Mouse (Mus musculus) embryonic facial prominence, embryonic 11.5 days (tissue): ENCODE measurements around the gene Lbhd2. TPM values are rescaled to one million over a fixed set of nuclear protein-coding genes. Genes with fewer than 3 reads are reported as not detected.

Experiments used
- ATAC-seq: fragments of 200-750 bp; cut with Nextera tagmentation; replicated peaks from 2 replicates; pipeline ENCODE4 v1.8.0; 2017; ENCODE audit warnings: low read depth; ENCODE audit not compliant: insufficient number of reproducible peaks, low FRiP score, low TSS enrichment
- DNase-seq: peaks from one replicate; pipeline ENCODE4 v3.0.0-alpha.2; 2015; ENCODE audit warnings: low spot score
- H3K27ac ChIP-seq: fragments of 300-500 bp; sonication (generic); replicated peaks from 2 replicates; pipeline ENCODE4 v1.5.1; 2014; ENCODE audit warnings: mild to moderate bottlenecking, low read depth, low read length, control low read depth
- H3K27me3 ChIP-seq: fragments of 300-500 bp; sonication (generic); 2 replicates; pipeline ENCODE4 v1.6.1; 2014; ENCODE audit warnings: mild to moderate bottlenecking, low read length, moderate library complexity, mixed read lengths; ENCODE audit not compliant: control insufficient read depth, insufficient read depth
- H3K36me3 ChIP-seq: fragments of 300-500 bp; sonication (generic); replicated peaks from 2 replicates; pipeline ENCODE4 v1.6.1; 2014; ENCODE audit warnings: low read depth, mild to moderate bottlenecking, low read length, moderate library complexity, mixed read lengths; ENCODE audit not compliant: control insufficient read depth, insufficient read depth
- H3K4me1 ChIP-seq: fragments of 300-500 bp; sonication (generic); 2 replicates; pipeline ENCODE4 v1.6.1; 2014; ENCODE audit warnings: low read length, mixed read lengths; ENCODE audit not compliant: control insufficient read depth, insufficient read depth
- H3K4me2 ChIP-seq: fragments of 300-500 bp; sonication (generic); 2 replicates; pipeline ENCODE4 v1.6.1; 2014; ENCODE audit warnings: low read depth, mild to moderate bottlenecking, control low read depth, low read length, moderate library complexity
- H3K4me3 ChIP-seq: fragments of 300-500 bp; sonication (generic); 2 replicates; pipeline ENCODE4 v1.5.1; 2014; ENCODE audit warnings: low read depth, low read length, control low read depth
- H3K9ac ChIP-seq: fragments of 300-500 bp; sonication (generic); replicated peaks from 2 replicates; pipeline ENCODE4 v1.6.1; 2014; ENCODE audit warnings: mild to moderate bottlenecking, control low read depth, low read length
- H3K9me3 ChIP-seq: fragments of 300-500 bp; sonication (generic); replicated peaks from 2 replicates; pipeline ENCODE4 v1.6.1; 2016; ENCODE audit warnings: mild to moderate bottlenecking, low read length, inconsistent platforms, mixed read lengths; ENCODE audit not compliant: control insufficient read depth
- WGBS: fragments of 180-500 bp; shearing (Covaris S2); extraction: QIAGEN DNeasy Blood & Tissue Kit; methylation state at CpG from one replicate; pipeline ENCODE4 v1.1.7; 2014; 5-methylcytosine and 5-hydroxymethylcytosine counted together
- polyA plus RNA-seq: library from polyadenylated mRNA; unstranded; fragments of >200 nt; fragmentation: Nextera tagmentation; extraction: Ambion mirVana; gene quantifications from 2 replicates; pipeline ENCODE4 v1.2.1, GENCODE M21; 2014

Gene Lbhd2
- polyA plus RNA-seq, result 0.45 TPM in 1 of 2 replicates, not detected in the other

DNA sequence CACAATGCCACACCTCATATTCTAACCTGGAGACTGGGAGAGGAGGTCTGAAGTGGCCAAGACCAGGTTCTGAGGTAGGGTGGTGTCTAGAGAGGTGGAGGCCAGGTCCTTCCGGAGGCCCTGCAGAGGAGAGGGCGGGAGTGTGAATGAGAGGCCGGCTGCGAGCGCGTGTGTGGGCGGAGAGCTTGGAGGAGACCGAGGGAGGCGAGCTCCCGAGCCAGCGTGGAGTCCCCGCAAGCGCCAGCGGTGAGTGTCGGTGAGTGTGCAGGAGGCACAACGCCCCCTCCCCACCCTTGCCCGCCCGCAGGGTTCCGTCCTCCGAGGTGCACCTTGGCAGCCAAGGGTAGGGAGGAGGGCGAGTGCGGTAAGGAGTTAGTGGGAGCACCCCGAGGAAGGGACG, at the start of gene Lbhd2:
Gene Lbhd2, plus strand, starts transcription at position 188 of the 400 bp plus-strand sequence.
- Histone ChIP-seq H3K27ac (no peak within 1 kb of the TSS), H3K36me3 (no peaks in the 10 kb centered on the region), H3K4me2 (peak within 1 kb of the TSS; percentile 8; the same call in 1 of the 2 replicates), H3K27me3 (peaks cover 22% of the 10 kb centered on the region), H3K9me3 (no peaks in the 10 kb centered on the region), H3K4me1 (no peaks in the 10 kb centered on the region; the same call in 1 of the 2 replicates), H3K4me3 (peak within 1 kb of the TSS; percentile 7; the same call in 1 of the 2 replicates), H3K9ac (no peak within 1 kb of the TSS)
- ATAC-seq, result no peak
- 3% methylated on average over 20 of the region's 24 CpGs for WGBS
- DNase-seq, result no peak

DNA sequence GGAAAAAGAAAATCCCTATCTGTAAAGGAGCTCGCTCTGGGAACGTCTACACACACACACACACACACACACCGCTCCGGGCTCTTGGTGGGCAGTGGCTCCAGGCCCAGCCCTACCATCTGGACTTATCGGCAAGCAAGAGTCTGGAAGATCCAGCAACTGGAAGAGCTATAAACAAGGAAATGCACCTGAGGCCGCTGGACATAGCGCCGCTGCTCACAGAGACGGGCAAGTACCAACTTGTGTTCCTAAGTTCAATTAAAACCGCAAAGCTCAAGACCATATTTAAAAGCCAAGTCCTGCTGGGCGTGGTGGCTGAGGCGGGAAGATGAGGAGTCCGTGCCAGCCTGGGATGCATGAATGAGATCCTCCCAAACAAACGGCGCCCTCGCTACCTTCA, 45.9 kb upstream of the Lbhd2 start:
- 90% methylated on average over 16 of the region's 16 CpGs for WGBS
- H3K36me3 ChIP-seq, result no peaks in the 10 kb centered on the region
- ATAC-seq, result no peak
- no peak for DNase-seq
- H3K9ac ChIP-seq, result no peak overlapping the region
- no peaks in the 10 kb centered on the region for H3K27me3 ChIP-seq
- H3K27ac ChIP-seq, result no peak overlapping the region
- H3K4me1 ChIP-seq, result no peaks in the 10 kb centered on the region
- H3K4me2 ChIP-seq, result no peak overlapping the region
- no peaks in the 10 kb centered on the region for H3K9me3 ChIP-seq
- no peak overlapping the region for H3K4me3 ChIP-seq

DNA sequence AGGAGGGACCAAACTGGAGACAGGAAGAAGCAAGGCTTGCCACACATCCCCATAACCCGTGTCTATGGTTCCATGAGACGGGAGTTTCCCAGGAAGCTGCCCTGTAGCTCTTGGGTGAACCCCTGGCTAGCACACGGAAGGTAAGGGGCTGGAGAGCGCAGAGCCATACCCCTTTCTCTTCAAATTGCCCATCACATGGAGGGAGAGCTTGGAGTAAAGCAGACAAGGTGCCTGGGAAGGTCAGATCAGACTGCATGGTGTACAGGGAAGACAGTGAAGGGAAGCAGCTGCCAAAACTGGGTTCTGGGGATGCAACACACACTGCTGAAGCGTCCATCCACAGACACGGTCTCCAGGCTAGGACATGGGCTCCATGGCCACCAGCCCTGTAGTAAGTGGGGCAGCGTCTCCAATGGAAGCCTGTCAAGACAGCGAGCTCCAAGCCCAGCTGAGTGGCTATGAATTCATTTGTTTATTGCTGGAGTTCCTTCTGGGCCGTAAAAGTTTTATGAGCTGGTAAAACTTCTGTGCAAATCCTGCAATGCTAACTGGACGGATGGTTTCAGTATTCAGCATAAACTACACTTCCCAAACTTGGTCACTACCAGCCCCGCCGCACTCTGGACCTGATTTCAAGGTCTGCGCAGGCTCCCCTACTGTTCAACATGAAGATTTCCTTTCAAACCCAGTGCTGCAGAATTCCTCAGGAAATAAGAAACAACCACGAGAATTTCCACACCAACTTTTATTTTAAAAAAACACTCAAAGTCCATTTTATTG, 45.1 kb upstream of the Lbhd2 start:
- no peak overlapping the region for H3K9ac ChIP-seq
- H3K4me2 ChIP-seq, result no peak overlapping the region
- H3K4me3 ChIP-seq, result no peak overlapping the region
- no peak for ATAC-seq
- DNase-seq, result no peak
- no peaks in the 10 kb centered on the region for H3K27me3 ChIP-seq
- H3K36me3 ChIP-seq, result no peaks in the 10 kb centered on the region
- WGBS, result 84% methylated on average over 14 of the region's 14 CpGs
- H3K4me1 ChIP-seq, result no peaks in the 10 kb centered on the region
- no peak overlapping the region for H3K27ac ChIP-seq
- H3K9me3 ChIP-seq, result no peaks in the 10 kb centered on the region

DNA sequence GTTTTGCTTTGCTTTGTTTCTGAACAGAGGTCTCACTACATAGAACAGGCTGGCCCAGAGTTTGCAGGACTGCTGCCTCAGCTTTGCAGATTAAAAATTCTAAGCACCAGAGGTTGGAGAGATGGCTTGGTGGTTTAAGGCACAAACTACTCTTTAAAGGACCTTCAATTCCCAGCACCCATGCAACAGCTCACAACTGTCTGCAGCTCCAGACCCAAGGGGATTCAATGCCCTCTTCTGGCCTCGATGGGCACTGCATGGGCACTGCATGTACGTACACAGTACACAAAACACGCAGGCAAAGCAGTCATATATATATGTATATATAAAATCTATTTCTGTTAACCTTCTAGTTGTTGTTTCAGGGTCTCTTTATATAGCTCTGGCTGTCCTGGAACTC, 42.4 kb upstream of the Lbhd2 start:
- ATAC-seq, result no peak
- Histone ChIP-seq H3K9me3 (no peaks in the 10 kb centered on the region), H3K4me1 (no peaks in the 10 kb centered on the region), H3K9ac (no peak overlapping the region), H3K4me2 (no peak overlapping the region), H3K27me3 (no peaks in the 10 kb centered on the region), H3K27ac (no peak overlapping the region), H3K36me3 (no peaks in the 10 kb centered on the region), H3K4me3 (no peak overlapping the region)
- WGBS, result 92% methylated on average over 3 of the region's 3 CpGs
- no peak for DNase-seq

DNA sequence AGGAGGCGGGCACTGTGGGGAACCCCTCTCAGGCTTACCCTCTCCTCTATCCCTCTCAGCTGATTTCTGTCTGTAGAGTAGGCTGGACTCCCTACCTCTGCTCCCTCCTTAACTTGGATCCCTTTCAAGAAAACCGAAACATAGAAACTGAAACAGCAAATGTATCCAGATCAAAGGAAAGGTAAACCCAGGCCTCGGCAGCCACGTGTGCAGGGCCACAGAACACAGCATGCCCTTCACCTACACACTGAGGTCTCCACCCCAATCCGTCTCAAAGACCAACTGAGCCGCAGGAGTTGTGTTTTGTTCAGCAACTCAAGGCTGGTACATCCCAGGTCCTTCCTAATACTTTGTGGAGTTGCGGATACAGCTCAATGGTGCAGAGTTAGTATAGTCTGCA, 39.5 kb upstream of the Lbhd2 start:
- no peak for DNase-seq
- Histone ChIP-seq H3K4me1 (no peaks in the 10 kb centered on the region), H3K4me2 (no peak overlapping the region), H3K27ac (no peak overlapping the region), H3K9ac (no peak overlapping the region), H3K4me3 (no peak overlapping the region), H3K36me3 (no peaks in the 10 kb centered on the region), H3K27me3 (no peaks in the 10 kb centered on the region), H3K9me3 (no peaks in the 10 kb centered on the region)
- WGBS, result 87% methylated on average over 7 of the region's 7 CpGs
- no peak for ATAC-seq

DNA sequence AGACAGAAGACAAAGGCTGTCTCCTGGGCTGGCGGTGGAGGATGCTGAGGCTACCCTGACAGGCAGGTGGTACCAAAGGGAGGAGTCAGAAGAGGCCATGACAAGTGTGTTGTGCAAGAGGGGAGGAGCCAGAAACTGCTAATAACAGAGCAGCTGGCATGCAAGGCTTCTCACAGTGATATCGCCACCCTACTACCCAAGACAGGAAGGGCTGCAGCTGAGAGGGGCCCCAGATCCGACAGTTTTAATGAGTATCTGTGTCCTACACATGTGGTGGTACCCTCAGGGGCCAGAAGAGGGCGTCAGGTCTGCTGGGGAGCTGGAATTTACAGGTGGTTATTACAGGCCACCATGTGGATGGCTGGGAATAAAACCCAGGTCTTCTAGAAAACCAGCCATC, 36.4 kb upstream of the Lbhd2 start:
- no peak for ATAC-seq
- no peak overlapping the region for H3K27ac ChIP-seq
- 58% methylated on average over 4 of the region's 4 CpGs for WGBS

DNA sequence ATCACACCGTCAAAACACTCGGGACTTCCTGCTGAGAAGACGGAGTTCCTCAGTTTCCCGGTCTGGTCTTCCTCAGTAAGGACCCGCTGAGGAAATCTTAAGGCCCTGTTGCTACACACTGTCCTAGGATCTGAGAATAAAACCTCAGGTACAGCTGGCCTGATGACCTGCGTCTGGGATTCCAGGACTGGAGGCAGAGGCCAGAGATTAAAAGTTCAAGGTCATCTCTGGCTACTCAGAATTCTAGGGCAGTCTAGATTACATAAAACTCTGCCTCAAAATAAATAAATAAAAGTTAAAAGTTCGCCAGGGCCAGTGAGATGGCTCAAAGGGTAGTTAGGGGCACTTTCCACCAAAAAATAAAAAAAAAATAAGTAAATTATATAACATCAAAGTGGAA, 34.7 kb upstream of the Lbhd2 start:
- H3K4me1 ChIP-seq, result 0 out of 2 replicates have a peak, but pooled peaks cover 2% of the 10 kb centered on the region
- no peak overlapping the region for H3K4me3 ChIP-seq
- H3K4me2 ChIP-seq, result no peak overlapping the region
- no peaks in the 10 kb centered on the region for H3K9me3 ChIP-seq
- WGBS, result 84% methylated on average over 7 of the region's 7 CpGs
- DNase-seq (no peak), ATAC-seq (no peak)
- H3K27me3 ChIP-seq, result no peaks in the 10 kb centered on the region
- no peak overlapping the region for H3K9ac ChIP-seq
- H3K36me3 ChIP-seq, result no peaks in the 10 kb centered on the region
- no peak overlapping the region for H3K27ac ChIP-seq

More for the DNA sequence above, 36.4 kb upstream of the Lbhd2 start:
- no peaks in the 10 kb centered on the region for H3K9me3 ChIP-seq
- H3K36me3 ChIP-seq, result no peaks in the 10 kb centered on the region
- DNase-seq, result no peak
- no peak overlapping the region for H3K9ac ChIP-seq
- H3K4me1 ChIP-seq, result no peaks in the 10 kb centered on the region
- no peak overlapping the region for H3K4me2 ChIP-seq
- H3K4me3 ChIP-seq, result no peak overlapping the region
- no peaks in the 10 kb centered on the region for H3K27me3 ChIP-seq

DNA sequence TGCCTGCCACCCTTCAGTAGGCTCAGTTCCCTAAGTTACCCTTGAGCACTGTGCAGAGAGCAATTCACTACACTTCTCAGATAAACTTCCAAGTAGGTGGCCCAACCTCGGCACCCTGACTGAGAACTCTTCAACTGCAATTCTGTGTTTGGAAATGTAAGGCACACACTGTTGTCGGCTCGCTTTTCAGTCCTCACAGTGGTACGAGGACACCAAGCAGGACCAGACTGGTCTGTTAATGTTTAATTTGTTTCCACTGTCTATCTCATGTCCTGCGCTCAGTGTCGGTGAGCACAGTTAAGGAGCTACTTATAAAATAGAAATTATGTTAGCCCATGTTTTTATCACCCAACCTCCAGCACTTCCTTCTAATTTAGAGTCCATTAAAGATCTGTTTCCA, 33.2 kb upstream of the Lbhd2 start:
- H3K4me2 ChIP-seq, result no peak overlapping the region
- WGBS, result 84% methylated on average over 6 of the region's 6 CpGs
- H3K27ac ChIP-seq, result no peak overlapping the region
- H3K9me3 ChIP-seq, result no peaks in the 10 kb centered on the region
- ATAC-seq (no peak), DNase-seq (no peak)
- 0 out of 2 replicates have a peak, but pooled peaks cover 2% of the 10 kb centered on the region for H3K4me1 ChIP-seq
- no peak overlapping the region for H3K9ac ChIP-seq
- no peaks in the 10 kb centered on the region for H3K27me3 ChIP-seq
- H3K36me3 ChIP-seq, result no peaks in the 10 kb centered on the region
- H3K4me3 ChIP-seq, result no peak overlapping the region
